Mouse (Mus musculus): Measurements from ENCODE around the gene Lsg1.

- TF ChIP-seq POLR2A (IDR thresholded peaks at IDR 0.05; ENCODE audit: borderline replicate concordance, low read depth, low read length) (0 out of 2 replicates have a peak, but pooled peaks have one; percentile 37), CTCF (IDR thresholded peaks at IDR 0.05; ENCODE audit: low read depth, low read length) (no peak)
Observed at GRCm38 (mm10) chr16:30586935-30587493, 378 bp downstream of the Lsg1 start.

Data from bone marrow macrophage, adult 2 months (primary cell).